Mouse (Mus musculus): ENCODE results near the gene Tecpr2. TPM values are rescaled to one million over a fixed set of nuclear protein-coding genes. Genes with fewer than 3 reads are reported as not detected.
"Not testable (repeated sequence)": the region's sequence is repeated elsewhere in the genome, so short reads cannot be mapped to it uniquely, and the experiment has no call there.

Gene Tecpr2
- total RNA-seq (2015; ENCODE audit: low replicate concordance) (1.3 and 1.8 TPM in 2 replicates), total RNA-seq (2017; ENCODE audit: low replicate concordance) (3.1 and 11.8 TPM in 2 replicates)

DNA sequence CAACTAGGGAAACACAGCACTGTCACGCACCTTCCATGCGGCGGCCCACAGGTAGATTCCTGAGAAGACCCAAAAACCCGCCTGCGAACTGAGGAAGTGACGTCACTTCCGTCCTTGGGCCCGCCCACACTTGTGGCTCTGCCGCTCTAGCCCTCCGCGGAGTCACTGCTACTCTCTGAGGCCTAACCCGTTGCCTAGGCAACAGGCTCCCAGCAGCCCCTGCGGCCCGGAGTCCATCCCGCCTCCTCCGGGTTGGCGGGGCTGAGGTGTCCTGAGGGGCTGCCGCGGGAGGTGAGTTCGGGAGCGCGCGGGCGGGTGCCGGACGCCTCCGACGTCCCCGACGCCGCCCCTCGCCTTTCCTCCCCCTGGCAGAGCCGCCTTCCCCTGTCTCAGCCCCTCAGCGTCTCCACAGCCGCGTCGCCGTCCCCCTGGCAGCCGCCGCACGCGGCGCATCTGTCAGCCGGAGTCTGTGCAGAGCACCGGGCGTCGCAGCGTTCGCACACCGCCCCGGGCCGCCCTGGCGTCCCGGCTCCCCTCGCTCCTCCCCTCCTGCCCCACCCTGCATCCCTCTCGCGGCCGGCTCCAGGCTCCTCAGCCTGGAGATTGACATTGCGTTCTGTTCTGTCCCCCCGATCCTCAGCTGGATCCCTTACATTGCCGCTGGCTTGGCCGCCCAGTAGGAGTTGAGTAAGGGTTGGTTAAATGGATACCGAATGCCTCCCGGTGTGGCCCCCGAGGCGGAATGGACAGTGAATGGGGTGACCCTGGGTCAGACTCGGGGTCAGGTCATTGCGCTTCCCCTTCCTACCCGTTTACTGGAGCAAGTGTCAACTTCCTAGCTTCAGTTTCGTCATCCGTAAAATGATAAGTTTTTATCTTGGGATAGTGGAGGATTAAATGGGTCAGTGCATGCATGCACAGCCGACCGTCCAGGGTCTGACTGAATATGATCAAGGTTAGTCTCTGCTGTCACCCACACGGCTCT lies at the start of gene Tecpr2, which contains the start of gene Cinp:
Tecpr2 (plus strand) TSS at position 229 of the 985 bp plus-strand sequence.
Cinp (minus strand) TSS at position 110 of the 985 bp plus-strand sequence.
- peak; percentile 90 for ATAC-seq (replicated peaks; ENCODE audit: low FRiP score, poor library complexity, severe bottlenecking)

DNA sequence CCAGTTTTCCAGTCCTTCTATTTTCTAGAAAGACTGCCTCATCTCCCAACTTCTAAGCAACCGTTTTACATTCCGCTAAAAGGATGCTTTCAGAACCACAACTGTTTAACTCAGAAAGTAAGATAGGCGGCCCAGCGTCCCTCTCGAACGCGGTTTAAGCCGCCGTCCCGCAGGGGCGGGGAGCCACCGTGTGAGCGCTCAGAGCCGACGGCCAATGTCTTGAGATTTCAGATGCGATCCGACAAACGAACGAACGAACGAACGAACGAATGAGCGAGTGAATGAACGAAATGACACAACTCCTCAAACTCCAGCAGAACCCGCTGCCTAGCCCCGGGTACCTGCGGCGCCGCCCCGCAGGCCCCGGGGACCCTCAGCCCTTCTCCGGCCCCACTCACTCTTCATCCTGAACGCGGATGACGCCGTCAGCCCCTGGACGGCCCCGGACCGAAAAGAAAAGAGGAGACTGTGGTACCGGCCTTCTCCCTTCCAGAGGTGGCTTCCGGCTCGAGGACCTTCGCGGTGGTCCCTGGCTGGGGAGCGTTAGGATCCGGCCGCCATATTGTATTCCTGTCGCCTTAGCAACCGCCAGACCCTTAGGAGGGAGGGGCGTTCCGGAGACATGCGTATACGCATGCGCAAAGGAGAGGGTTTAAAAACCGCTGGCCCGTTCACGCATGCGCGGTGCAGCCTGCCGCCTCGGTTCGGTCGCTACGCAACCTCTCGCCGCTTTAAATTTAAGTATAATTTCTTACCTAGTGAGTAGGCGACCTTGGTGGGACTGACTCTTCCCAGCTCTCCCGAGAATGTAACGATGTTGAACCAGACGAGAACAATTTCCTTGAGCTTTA lies 48.5 kb upstream of the Tecpr2 start, which contains the start of gene Mok:
Mok (minus strand) TSS at position 592 of the 851 bp plus-strand sequence.
- peak; percentile 61 for ATAC-seq (replicated peaks; ENCODE audit: low FRiP score, poor library complexity, severe bottlenecking)

DNA sequence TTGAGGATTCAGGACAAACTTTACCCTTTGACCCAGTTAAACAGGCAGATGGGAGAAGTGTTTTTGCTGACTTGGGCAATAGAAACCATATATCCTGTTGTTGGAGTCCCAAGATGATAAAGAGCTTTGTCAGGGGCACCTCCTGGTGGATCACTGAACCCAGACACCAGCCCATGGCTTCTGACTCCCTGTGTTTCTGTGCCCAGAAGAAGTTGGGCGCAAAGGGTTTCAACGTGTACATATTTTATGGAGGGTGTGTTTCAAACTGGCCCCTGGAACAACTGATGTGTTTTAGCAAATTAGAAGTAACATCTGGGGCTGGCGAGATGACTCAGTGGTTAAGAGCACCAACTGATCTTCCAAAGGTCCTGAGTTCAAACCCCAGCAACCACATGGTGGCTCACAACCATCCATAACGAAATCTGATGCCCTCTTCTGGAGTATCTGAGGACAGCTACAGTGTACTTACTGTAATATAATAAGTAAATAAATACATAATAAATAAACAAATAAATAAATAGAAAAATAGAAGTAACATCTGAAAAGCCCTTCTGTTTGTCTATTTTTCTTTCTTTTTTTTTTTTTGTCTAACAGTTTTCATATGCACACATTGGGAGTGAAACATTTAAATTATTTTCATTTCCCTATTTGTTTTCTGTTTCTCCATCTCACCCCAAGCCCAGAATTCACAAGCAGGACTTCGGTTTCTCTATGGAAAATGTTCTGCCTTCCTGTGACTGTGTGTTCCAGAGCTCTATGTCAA lies 47.2 kb upstream of the Tecpr2 start:
- no peak for ATAC-seq (replicated peaks; ENCODE audit: low FRiP score, poor library complexity, severe bottlenecking)

DNA sequence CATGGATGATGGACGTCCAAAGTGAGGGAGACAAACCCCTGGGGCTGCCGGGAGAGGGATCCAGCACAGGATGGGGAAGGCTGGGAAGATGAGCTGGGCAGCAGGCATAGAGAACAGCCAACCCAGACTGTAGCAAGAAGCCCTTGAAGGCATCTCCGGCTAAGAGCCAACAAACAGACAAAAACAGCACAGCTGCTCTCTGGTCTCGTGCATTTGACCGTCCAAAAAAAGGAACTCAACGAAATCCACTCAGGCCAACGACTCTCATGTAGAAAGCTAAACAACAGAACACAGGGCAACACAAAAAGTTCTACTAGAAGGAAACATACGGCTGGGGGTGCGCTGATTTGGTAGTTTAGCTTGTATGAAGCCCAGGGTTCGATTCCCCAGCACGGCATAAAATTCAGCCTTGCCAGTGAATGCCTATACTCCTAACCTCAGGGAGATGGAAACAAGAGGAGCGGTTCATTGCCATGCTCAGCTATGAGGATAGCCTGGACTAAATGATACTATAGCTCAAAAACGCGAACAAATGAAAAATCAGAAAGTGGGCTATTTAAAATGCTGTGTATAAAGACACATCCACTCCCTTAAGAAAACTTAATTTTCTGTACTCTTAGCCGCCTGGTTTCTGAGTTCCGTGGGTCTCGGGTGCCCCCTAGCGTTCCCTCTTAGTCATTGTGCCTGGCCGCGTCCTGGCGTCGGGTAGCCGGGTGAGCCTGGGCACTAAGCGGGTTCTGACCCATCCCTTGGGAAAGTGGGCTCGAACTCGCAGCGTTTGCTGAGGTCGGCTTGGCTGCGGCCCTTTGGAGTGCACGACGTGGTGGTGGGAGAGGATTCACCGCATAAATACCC lies 45.6 kb upstream of the Tecpr2 start:
- ATAC-seq (replicated peaks; ENCODE audit: low FRiP score, poor library complexity, severe bottlenecking): peak; percentile 67

DNA sequence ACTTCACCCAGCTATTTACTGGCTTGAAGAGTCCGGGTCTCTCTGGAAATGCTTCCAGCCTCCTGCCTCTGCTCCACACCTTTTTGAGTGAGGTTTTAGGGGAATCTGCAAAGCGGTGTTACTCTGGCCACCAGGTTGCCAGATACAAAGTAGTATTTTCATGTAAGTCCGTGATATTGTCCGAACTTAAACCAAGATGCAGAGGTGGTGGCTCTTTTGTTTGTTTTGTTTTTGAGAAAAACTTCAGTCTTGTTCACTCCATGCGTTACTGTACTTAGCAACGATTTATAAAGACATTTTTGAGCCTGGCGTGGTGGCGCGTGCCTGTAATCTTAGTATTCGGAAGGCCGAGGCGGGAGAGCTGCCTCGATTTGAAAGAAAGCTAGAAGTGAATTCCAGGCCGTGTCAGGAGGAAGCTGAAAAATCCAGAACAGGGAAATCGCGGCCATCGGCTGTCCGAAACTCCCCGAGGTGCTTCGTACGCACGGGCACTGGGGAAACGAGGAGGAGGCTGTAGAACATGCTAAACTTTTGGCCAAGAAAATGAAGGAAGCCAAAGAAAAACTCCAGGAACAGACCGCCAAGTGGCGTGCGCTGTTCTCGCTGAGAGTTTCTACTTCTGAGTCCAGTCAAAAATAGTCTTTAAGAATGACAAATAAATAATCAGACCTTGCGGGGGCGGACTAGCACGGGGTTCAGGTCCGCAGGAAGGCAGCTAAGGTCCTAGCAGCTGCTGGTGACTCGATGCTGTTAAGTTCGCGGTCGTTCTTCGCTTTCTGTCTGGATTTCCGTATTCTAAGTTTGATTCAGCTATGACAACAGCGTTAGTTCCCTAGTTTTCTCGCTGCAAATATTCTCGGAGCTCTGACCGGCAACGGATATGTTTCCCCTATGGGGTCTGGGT lies 44.6 kb upstream of the Tecpr2 start:
- ATAC-seq (replicated peaks; ENCODE audit: low FRiP score, poor library complexity, severe bottlenecking): peak; percentile 35

DNA sequence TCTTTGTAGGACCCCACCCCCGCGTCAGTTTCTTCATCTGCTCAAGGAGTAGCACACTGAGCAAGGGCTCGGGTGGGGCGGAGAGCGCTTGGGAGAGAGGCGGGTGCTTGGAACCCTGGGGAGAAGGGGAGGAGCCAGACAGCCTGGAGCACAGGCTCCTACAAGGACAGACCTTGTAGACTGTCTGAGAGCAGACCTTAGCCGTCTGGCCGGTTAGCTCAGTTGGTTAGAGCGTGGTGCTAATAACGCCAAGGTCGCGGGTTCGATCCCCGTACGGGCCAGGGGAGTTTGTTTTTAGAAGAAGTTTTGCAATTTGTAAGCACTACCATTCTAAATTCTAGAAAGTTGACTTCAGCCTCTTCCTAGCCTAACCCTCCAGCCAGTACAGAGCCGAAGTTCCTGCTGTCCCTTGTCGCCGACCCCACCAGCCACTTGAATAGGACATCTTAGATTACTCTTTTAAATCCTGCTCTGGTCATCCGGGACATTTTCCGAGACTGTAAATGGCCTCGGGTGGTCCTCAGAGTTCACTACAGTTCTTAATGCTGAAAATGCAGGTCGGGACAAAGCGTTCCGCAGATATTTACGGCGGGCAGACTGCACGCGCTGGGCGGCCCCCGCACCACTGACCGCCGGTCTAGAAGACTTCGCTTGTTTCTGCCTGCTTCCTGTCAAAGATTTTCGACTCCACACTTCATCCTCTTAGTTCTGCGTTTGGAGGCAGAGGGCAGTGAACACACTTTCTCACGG lies 43.8 kb upstream of the Tecpr2 start:
- peak; percentile 84 for ATAC-seq (replicated peaks; ENCODE audit: low FRiP score, poor library complexity, severe bottlenecking)

DNA sequence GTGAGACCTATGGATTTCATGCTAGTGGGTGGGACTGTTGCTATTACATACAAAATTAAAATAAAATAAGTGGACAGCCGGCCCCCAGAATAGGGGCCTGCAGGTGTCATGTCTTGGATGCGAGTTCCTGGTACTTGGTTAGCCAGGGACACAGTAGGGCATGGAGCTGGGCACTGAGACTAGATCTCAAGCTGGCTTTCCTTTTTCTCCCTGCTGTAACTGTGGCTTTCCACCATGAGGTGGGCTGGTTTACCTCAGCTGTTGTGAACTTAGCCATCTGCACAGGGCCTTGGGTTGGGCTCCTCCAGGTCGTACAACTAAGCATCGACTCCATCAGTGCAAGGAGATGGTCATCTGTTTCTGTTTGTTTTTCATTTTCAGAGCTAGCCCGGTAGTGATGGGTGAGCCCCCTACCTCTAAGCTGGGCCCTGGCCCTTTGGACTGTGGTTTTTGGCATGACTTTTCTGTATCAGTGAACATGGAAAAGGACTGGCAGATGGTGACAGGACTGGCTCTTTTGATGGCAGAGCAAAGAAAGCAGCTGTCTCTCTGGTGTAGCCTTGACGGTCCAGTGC lies 42.8 kb upstream of the Tecpr2 start:
- ATAC-seq (replicated peaks; ENCODE audit: low FRiP score, poor library complexity, severe bottlenecking): no peak

DNA sequence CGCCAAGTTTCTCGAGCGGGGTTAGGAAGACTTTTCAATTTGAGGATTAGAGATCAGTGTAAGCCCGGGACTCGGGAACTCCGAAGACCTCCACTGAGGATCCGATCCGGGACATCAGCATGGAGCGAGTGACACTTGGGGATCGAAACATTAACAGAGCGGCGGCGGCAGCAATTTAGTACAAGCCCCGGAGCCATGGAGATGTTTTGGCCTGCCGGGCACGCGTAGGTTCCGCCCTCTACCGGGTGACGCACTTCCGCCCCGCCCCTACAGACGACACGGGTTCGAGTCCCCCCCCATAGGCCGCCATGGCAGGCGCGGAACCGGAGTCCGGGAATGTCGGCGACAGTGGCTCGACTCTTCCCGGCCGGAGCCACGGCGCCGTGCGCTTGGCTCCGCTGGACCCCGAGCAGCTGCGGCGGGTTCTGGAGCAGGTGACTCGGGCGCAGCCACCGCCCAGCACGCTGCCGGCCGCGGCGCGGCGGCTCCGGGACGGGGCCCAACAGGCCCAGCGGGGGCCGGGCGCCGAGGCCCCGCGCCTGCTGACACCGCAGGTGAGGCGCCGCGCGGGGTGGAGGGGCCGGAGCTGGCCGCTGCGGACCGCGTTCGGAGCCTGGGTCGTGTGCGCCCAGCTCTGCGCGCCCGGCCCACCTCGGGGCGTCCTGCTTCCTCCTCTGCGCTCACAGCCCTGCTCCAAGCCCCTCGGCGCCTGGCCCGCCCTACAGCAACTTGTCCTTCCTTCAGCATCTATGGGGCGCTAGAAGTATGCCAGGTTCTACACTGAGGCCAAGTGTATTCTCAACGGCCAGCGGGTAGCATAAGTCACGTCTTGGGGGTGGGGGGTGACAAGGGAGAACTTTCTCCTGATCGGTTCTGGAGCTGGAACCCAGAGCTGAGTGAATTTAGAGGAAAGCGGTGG lies 38.8 kb upstream of the Tecpr2 start, which contains the start of gene Zfp839:
Zfp839 (plus strand) TSS at position 244 of the 919 bp plus-strand sequence.
- ATAC-seq (replicated peaks; ENCODE audit: low FRiP score, poor library complexity, severe bottlenecking): peak; percentile 26; the same call in 1 of the 2 replicates

DNA sequence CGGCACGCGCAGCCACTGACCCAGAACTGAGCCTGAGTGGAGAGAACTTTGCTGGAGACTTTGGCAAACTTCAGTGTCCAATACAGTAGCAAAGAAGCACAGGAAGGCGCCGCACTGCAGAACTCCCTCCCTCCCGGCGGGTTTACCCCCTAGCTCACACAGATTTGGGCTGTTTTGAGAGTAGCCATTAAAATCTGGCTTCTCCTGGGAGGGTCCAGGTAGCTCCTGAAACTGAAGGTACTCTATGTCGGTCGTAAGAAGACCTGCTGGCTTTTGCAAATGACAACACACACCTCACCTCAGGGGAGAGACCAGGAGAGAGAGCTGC lies 38.2 kb upstream of the Tecpr2 start:
- no peak for ATAC-seq (replicated peaks; ENCODE audit: low FRiP score, poor library complexity, severe bottlenecking)

DNA sequence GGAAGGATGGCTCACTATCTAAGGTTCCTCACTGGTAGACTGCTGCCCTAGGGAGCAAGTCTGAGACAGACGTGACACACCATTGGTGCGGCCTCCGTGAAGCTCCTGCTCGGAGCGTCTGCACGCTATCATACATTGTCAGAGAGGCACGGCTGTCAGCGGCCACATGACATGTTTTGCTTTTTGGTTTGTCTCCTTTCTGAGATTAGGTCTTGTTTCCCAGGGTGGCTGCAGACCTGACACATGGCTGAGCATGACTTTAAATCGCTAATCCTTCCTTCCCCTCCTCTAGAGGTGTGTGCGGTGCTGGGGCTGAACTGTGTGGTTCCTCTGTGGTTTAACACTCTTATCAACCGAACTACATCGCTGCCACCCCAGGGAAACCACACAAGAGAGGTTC lies 37.6 kb upstream of the Tecpr2 start:
- ATAC-seq (replicated peaks; ENCODE audit: low FRiP score, poor library complexity, severe bottlenecking): peak; percentile 48

DNA sequence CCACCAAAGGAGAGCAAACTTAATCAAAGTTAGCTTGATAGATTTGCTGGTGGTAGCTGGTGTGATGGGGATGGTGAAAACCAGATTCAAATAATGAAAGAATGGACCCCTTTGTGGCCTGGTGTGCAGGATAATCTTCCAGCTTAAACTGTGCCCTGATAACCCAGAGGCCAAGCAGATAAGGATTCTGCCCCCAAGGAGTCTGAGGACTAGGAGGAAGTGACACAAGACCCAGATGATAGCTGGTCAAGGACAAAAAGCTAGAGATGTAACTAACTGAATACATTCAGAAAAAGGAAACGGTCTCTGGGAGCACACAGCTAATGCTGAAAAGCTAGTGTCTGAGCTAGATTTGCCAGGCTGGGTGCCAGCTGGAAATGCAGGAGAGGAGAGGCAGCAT lies 37.1 kb upstream of the Tecpr2 start:
- ATAC-seq (replicated peaks; ENCODE audit: low FRiP score, poor library complexity, severe bottlenecking): no peak

DNA sequence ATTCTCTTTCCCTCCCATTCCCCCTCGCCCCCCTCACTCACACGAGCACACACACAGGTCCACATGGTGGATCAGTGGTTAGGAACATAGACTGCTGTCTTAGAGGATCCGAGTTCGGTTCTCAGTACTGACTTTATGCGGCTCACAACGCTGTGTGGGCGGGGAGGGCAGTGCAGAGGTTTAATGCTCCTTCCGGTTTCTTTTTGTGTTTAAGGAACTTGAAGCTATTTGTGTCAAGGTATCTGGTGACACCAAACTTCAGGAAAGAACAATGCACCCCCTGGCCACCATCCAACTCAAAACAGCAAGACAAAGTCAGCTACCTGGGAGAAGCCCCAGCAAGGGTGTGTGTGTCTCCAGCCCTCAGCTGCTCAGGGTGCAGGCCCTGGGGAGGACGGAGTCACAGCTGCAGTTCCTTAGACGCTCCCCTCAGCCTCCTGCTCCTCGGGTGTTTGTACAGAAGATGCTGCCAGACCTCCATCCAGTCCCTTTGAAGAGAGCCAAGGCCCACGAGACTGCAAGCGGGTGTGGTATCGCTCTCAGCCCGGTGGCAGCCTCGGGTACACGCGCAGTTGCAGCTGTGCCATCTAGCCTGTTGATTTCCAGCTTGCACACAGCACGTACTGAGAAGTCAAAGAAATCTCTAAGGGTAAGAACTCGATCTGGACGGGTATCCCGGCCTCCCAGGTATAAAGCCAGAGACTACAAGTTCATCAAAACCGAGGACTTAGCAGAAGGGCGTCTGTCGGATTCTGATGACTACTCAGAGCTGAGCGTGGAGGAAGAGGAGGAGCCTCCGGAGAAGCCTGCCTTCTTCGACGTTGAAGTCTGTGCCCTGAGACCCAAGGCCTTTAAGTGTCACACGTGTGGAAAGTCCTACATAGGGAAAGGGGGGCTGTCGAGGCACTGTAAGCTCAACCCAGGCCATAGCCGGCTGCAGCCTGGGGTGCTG lies 34.0 kb upstream of the Tecpr2 start:
- no peak for ATAC-seq (replicated peaks; ENCODE audit: low FRiP score, poor library complexity, severe bottlenecking)

DNA sequence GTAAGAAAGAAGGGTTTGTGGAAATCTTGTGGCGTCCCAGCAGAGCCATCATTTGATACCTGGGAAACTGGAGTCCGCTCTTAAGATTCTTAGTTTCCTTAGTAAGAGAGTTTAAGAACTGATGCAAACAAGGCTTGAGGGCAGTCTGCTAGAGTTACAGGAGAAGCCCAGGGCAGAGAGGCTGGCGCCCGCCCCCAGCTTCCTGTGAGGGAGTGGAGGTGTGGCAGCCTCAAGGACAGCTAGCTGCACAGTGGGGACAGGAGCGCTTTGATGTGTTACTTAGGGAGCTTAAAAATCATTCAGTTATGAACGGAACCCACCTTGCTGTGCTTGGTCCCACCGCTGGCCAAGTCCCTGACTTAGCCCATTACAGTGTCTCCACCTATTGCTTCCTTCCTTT lies 31.9 kb upstream of the Tecpr2 start:
- ATAC-seq (replicated peaks; ENCODE audit: low FRiP score, poor library complexity, severe bottlenecking): no peak

DNA sequence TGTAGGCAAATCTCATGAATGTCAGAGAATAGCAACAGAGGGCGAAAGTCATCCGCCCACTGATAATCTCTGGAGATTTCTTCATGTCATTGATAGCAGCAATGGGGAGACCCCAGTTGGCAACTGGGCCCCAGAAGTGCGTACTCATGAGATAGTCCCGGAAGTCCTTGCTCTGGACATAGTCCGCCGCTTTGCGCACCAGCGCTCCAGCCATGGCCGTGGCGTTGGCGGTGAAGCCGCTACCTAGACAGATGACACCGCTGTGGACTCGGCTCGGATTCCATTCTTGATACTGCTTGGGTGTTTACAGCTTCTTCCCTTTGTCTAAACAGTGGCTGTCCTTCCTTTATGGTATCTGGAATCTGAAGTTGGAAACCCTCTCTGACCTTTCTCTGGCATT lies 30.4 kb upstream of the Tecpr2 start:
- ATAC-seq (replicated peaks; ENCODE audit: low FRiP score, poor library complexity, severe bottlenecking): not testable (repeated sequence)

DNA sequence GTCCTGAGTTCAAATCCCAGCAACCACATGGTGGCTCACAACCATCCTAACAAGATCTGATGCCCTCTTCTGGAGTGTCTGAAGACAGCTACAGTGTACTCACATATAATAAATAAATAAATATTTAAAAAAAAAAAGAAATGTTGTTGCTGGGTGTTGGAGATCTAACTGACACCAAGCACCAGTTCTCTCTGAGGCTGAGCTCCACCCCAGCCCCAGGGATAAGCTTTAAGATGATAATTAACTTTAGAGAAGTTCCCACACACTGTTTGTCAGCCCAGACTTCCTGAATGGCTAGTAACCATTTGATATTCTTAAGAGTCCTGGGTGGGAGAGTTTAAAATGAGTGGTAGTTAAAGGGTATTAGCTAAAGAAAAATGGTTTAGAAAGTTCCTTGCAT lies 28.8 kb upstream of the Tecpr2 start:
- no peak for ATAC-seq (replicated peaks; ENCODE audit: low FRiP score, poor library complexity, severe bottlenecking)

All from erythroid progenitor cell, adult 5-6 weeks (primary cell).